Mouse (Mus musculus) limb, embryonic 13.5 days (tissue): ENCODE measurements around the gene Gm21748. TPM values are rescaled to one million over a fixed set of nuclear protein-coding genes. Genes with fewer than 3 reads are reported as not detected.
"Not testable (repeated sequence)": the region's sequence is repeated elsewhere in the genome, so short reads cannot be mapped to it uniquely, and the experiment has no call there.

Experiments
- ATAC-seq: fragments of 200-750 bp; cut with Nextera tagmentation; 2 replicates; pipeline ENCODE4 v1.8.0; 2017; ENCODE audit warnings: low read depth, moderate number of reproducible peaks, moderate TSS enrichment; ENCODE audit not compliant: low FRiP score
- H3K27ac ChIP-seq: fragments of 300-500 bp; sonication (generic); 2 replicates; pipeline ENCODE4 v1.5.1; 2015; ENCODE audit warnings: inconsistent platforms, mild to moderate bottlenecking, moderate library complexity
- H3K27me3 ChIP-seq: fragments of 300-500 bp; sonication (generic); 2 replicates; pipeline ENCODE4 v1.6.1; 2015; ENCODE audit warnings: mild to moderate bottlenecking, inconsistent platforms
- H3K36me3 ChIP-seq: fragments of 300-500 bp; sonication (generic); 2 replicates; pipeline ENCODE4 v1.6.1; 2015; ENCODE audit warnings: inconsistent platforms, mild to moderate bottlenecking, moderate library complexity
- H3K4me1 ChIP-seq: fragments of 300-500 bp; sonication (generic); 2 replicates; pipeline ENCODE4 v1.6.1; 2015; ENCODE audit warnings: inconsistent platforms
- H3K4me2 ChIP-seq: fragments of 300-500 bp; sonication (generic); replicated peaks from 2 replicates; pipeline ENCODE4 v1.6.1; 2015; ENCODE audit warnings: inconsistent platforms, mild to moderate bottlenecking, moderate library complexity
- H3K4me3 ChIP-seq: fragments of 300-500 bp; sonication (generic); 2 replicates; pipeline ENCODE4 v1.5.1; 2015; ENCODE audit warnings: moderate library complexity, mild to moderate bottlenecking, inconsistent platforms
- H3K9ac ChIP-seq: fragments of 300-500 bp; sonication (generic); 2 replicates; pipeline ENCODE4 v1.6.1; 2015; ENCODE audit warnings: mild to moderate bottlenecking, inconsistent platforms
- H3K9me3 ChIP-seq: fragments of 300-500 bp; sonication (generic); 2 replicates; pipeline ENCODE4 v1.6.1; 2016; ENCODE audit warnings: inconsistent platforms
- WGBS: fragments of 180-500 bp; shearing (Covaris S2); methylation state at CpG from one replicate; pipeline ENCODE4 v1.1.7; 2015; 5-methylcytosine and 5-hydroxymethylcytosine counted together
- polyA plus RNA-seq: library from polyadenylated mRNA; unstranded; fragments of >200 nt; fragmentation: Nextera tagmentation; extraction: Ambion mirVana; gene quantifications from 2 replicates; pipeline ENCODE4 v1.2.1, GENCODE M21; 2015

The Gm21748 gene
- not detected in 2 replicates for polyA plus RNA-seq

GRCm38 (mm10) chrY:90839077-90839476 lies at the start of gene Gm21748:
Gene Gm21748 (minus strand): TSS chrY:90839177.
- not testable (repeated sequence) for H3K27ac ChIP-seq, H3K9me3 ChIP-seq, H3K4me1 ChIP-seq, H3K36me3 ChIP-seq, H3K4me2 ChIP-seq, H3K27me3 ChIP-seq, H3K4me3 ChIP-seq, H3K9ac ChIP-seq, ATAC-seq
- no CpG with 5 or more reads among the region's 8 CpGs for WGBS

Other genes starting within 250 kb of the Gm21748 start
- not detected in 2 replicates for gene Gm21860, start 84.4 kb downstream of the Gm21748 start, polyA plus RNA-seq
- not detected in 2 replicates for gene Gm47283, start 54.4 kb downstream of the Gm21748 start, polyA plus RNA-seq